Mouse (Mus musculus) liver, embryonic 14.5 days (tissue): ENCODE measurements around the gene Mapk13. TPM values are rescaled to one million over a fixed set of nuclear protein-coding genes. Genes with fewer than 3 reads are reported as not detected.

Experiments
- ATAC-seq: fragments of 200-750 bp; cut with Nextera tagmentation; 2 replicates; pipeline ENCODE4 v1.8.0; 2017; ENCODE audit warnings: moderate number of reproducible peaks, mild to moderate bottlenecking, moderate library complexity; ENCODE audit not compliant: insufficient read depth
- DNase-seq, 3 experiments: peaks; one replicate each; pipeline ENCODE4 v3.0.0-alpha.2; 2012 to 2013; ENCODE audit warnings: low read depth in 3 of 3, low spot score in 3 of 3
- H3K27ac ChIP-seq: fragments of 300-500 bp; sonication (generic); 2 replicates; pipeline ENCODE4 v1.5.1; 2014; ENCODE audit warnings: moderate library complexity, mild to moderate bottlenecking, control low read depth, inconsistent platforms
- H3K27me3 ChIP-seq: fragments of 300-500 bp; sonication (generic); 2 replicates; pipeline ENCODE4 v1.6.1; 2014; ENCODE audit warnings: mild to moderate bottlenecking, low read length, moderate library complexity; ENCODE audit not compliant: control insufficient read depth, insufficient read depth
- H3K36me3 ChIP-seq: fragments of 300-500 bp; sonication (generic); replicated peaks from 2 replicates; pipeline ENCODE4 v1.6.1; 2014; ENCODE audit warnings: low read depth; ENCODE audit not compliant: control insufficient read depth, insufficient read depth
- H3K4me1 ChIP-seq, 2 experiments: fragments of 200-500 bp in 1 of 2; fragments of 300-500 bp in 1 of 2; sonication (generic) in 1 of 2; replicated peaks; 2 replicates each; pipeline ENCODE4 v1.6.1; 2012 to 2014; ENCODE audit warnings: antibody characterized with exemption in 1 of 2, inconsistent platforms in 1 of 2, low read length in 1 of 2; ENCODE audit not compliant: control insufficient read depth in 2 of 2, insufficient read depth in 2 of 2
- H3K4me2 ChIP-seq: fragments of 300-500 bp; sonication (generic); 2 replicates; pipeline ENCODE4 v1.6.1; 2014; ENCODE audit warnings: low read depth, mild to moderate bottlenecking, control low read depth, moderate library complexity
- H3K4me3 ChIP-seq, 2 experiments: fragments of 200-500 bp in 1 of 2; fragments of 300-500 bp in 1 of 2; sonication (generic) in 1 of 2; 2 replicates each; pipeline ENCODE4 v1.5.1; 2012 to 2014; ENCODE audit warnings: low read depth in 2 of 2, low read length in 2 of 2, mild to moderate bottlenecking in 2 of 2, control low read depth in 1 of 2, inconsistent platforms in 1 of 2, moderate library complexity in 1 of 2; ENCODE audit not compliant: insufficient read depth in 1 of 2
- H3K9ac ChIP-seq: fragments of 300-500 bp; sonication (generic); replicated peaks from 2 replicates; pipeline ENCODE4 v1.6.1; 2014; ENCODE audit warnings: mild to moderate bottlenecking, control low read depth, moderate library complexity
- H3K9me3 ChIP-seq: fragments of 300-500 bp; sonication (generic); 2 replicates; pipeline ENCODE4 v1.6.1; 2016; ENCODE audit warnings: low read length, mixed read lengths; ENCODE audit not compliant: control insufficient read depth
- CTCF ChIP-seq: IDR thresholded peaks from 2 replicates; pipeline ENCODE4 v1.5.1; 2016; ENCODE audit warnings: antibody characterized with exemption, low read depth, control low read depth
- EP300 ChIP-seq: IDR thresholded peaks from 2 replicates; pipeline ENCODE4 v1.6.1; 2016; ENCODE audit warnings: antibody characterized with exemption, low read depth
- WGBS: fragments of 180-500 bp; shearing (Covaris S2); extraction: QIAGEN DNeasy Blood & Tissue Kit; methylation state at CpG from one replicate; pipeline ENCODE4 v1.1.7; 2014; ENCODE audit not compliant: insufficient replicate concordance; 5-methylcytosine and 5-hydroxymethylcytosine counted together
- polyA plus RNA-seq, 2 experiments: library from polyadenylated mRNA; depleted of rRNA in 1 of 2; stranded (reverse) in 1 of 2; unstranded in 1 of 2; fragments of >200 nt; fragmentation: Nextera tagmentation in 1 of 2; extraction: Ambion mirVana in 1 of 2; gene quantifications; 2 replicates each; pipeline versions ENCODE4 v1.2.1 to v1.2.3; 2012 to 2014

Gene Mapk13
- polyA plus RNA-seq, 2 experiments: 1.6 TPM

GRCm38 (mm10) chr17:28802006-28802481 is 32.9 kb downstream of the Mapk13 start:
- WGBS: 2% methylated on average over 18 of the region's 18 CpGs
- Histone ChIP-seq H3K36me3 (peaks cover 31% of the 10 kb centered on the region), H3K4me3 (peak overlapping the region; percentile 90 to 96), H3K4me1 (peaks cover 42 to 51% of the 10 kb centered on the region in 2 experiments), H3K27me3 (no peaks in the 10 kb centered on the region), H3K4me2 (peak overlapping the region; percentile 90), H3K9me3 (peaks cover 4% of the 10 kb centered on the region; the same call in 1 of the 2 replicates), H3K9ac (peak overlapping the region; percentile 97), H3K27ac (peak overlapping the region; percentile 83)
- ATAC-seq: no peak
- no peak for DNase-seq
- TF ChIP-seq CTCF (no peak), EP300 (no peak)

- H3K36me3 ChIP-seq: peaks cover 43% of the 10 kb centered on the region
- 17% methylated on average over 1 of the region's 1 CpGs for WGBS
- H3K9me3 ChIP-seq: peaks cover 4% of the 10 kb centered on the region; the same call in 1 of the 2 replicates
- TF ChIP-seq EP300 (peak; percentile 62), CTCF (no peak)
- H3K4me3 ChIP-seq: peak overlapping the region; percentile 90 to 96
- DNase-seq: no peak
- H3K4me1 ChIP-seq: peaks cover 52 to 64% of the 10 kb centered on the region in 2 experiments
- H3K4me2 ChIP-seq: peak overlapping the region; percentile 90
- peak overlapping the region; percentile 97 for H3K9ac ChIP-seq
- no peaks in the 10 kb centered on the region for H3K27me3 ChIP-seq
- ATAC-seq: no peak
- H3K27ac ChIP-seq: peak overlapping the region; percentile 83
Observed at GRCm38 (mm10) chr17:28803316-28803715, 34.2 kb downstream of the Mapk13 start.

- Histone ChIP-seq H3K9me3 (peaks cover 4% of the 10 kb centered on the region; the same call in 1 of the 2 replicates), H3K4me2 (peak overlapping the region; percentile 90), H3K4me1 (peaks cover 62 to 69% of the 10 kb centered on the region in 2 experiments), H3K4me3 (no peak overlapping the region), H3K36me3 (peaks cover 57% of the 10 kb centered on the region), H3K9ac (peak overlapping the region; percentile 46; the same call in 1 of the 2 replicates), H3K27me3 (no peaks in the 10 kb centered on the region), H3K27ac (peak overlapping the region; percentile 46)
- ATAC-seq (no peak), DNase-seq (no peak)
- WGBS: 39% methylated on average over 6 of the region's 6 CpGs
- TF ChIP-seq CTCF (no peak), EP300 (0 out of 2 replicates have a peak, but pooled peaks have one; percentile 27)
Observed at GRCm38 (mm10) chr17:28804973-28805372, 35.9 kb downstream of the Mapk13 start.

- peaks cover 74 to 76% of the 10 kb centered on the region in 2 experiments for H3K4me1 ChIP-seq
- H3K4me2 ChIP-seq: peak overlapping the region; percentile 26
- peaks cover 4% of the 10 kb centered on the region; the same call in 1 of the 2 replicates for H3K9me3 ChIP-seq
- WGBS: 91% methylated on average over 19 of the region's 19 CpGs
- H3K27ac ChIP-seq: no peak overlapping the region
- no peak overlapping the region for H3K4me3 ChIP-seq
- H3K27me3 ChIP-seq: no peaks in the 10 kb centered on the region
- no peak for DNase-seq
- TF ChIP-seq CTCF: no peak
- TF ChIP-seq EP300: no peak
- H3K9ac ChIP-seq: no peak overlapping the region
- no peak for ATAC-seq
- H3K36me3 ChIP-seq: peaks cover 75% of the 10 kb centered on the region
Observed at GRCm38 (mm10) chr17:28806770-28807169, 37.7 kb downstream of the Mapk13 start.

- no peaks in the 10 kb centered on the region for H3K27me3 ChIP-seq
- H3K36me3 ChIP-seq: peaks cover 92% of the 10 kb centered on the region
- ATAC-seq (no peak), DNase-seq (no peak)
- 84% methylated on average over 8 of the region's 8 CpGs for WGBS
- peak overlapping the region in 1 of 2 experiments; percentile 38; a peak in 2 of 4 replicates for H3K4me3 ChIP-seq
- TF ChIP-seq EP300: no peak
- no peak for TF ChIP-seq CTCF
- H3K27ac ChIP-seq: peak overlapping the region; percentile 93
- H3K4me1 ChIP-seq: peaks cover 61 to 67% of the 10 kb centered on the region in 2 experiments
- peak overlapping the region; percentile 61 for H3K9ac ChIP-seq
- peak overlapping the region; percentile 79 for H3K4me2 ChIP-seq
- H3K9me3 ChIP-seq: peaks cover 4% of the 10 kb centered on the region; the same call in 1 of the 2 replicates
Observed at GRCm38 (mm10) chr17:28808714-28809113, 39.6 kb downstream of the Mapk13 start.
